Mouse (Mus musculus) heart, adult 11 months (tissue): Measurements from ENCODE around the gene Cdc16.

ENCODE experiments used
- DNase-seq: peaks from one replicate; pipeline ENCODE4 v3.0.0; 2022

The Cdc16 gene

GRCm38 (mm10) chr8:13828598-13829172 lies 71.2 kb downstream of the Cdc16 start:
- no peak for DNase-seq
